Mouse (Mus musculus) heart, adult 9 months (tissue): ENCODE results near the gene Maml1.
"Not testable (repeated sequence)": the region's sequence is repeated elsewhere in the genome, so short reads cannot be mapped to it uniquely, and the experiment has no call there.

ENCODE experiments used
- DNase-seq, 2 experiments: peaks; one replicate each; pipeline ENCODE4 v3.0.0; 2022; ENCODE audit warnings: low spot score in 2 of 2

Maml1 gene

GRCm38 (mm10) chr11:50292190-50292855 is at the start of gene Maml1:
Gene Maml1, minus strand, starts transcription at chr11:50292311.
- peak; percentile 98 to 99 for DNase-seq

DNA sequence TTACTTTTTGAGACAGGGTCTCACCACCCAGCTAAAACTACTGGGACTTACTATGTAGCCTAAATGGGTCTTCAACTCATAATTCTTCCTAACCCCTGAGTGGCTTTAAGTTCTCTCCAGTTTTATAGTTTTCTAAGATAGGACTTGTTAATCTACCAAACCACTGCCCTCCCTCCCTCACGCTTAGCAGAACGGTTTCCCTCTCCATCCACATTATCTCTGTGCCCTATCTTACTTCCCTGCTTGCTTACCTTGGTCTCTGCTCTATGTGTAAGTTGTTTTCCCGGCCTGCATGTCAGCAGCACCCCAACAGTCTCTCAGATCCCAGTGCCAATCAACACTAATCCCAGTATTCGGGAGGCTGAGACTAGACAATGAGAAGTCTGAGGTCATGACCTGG is 44.8 kb upstream of the Maml1 start:
- DNase-seq, result no peak

DNA sequence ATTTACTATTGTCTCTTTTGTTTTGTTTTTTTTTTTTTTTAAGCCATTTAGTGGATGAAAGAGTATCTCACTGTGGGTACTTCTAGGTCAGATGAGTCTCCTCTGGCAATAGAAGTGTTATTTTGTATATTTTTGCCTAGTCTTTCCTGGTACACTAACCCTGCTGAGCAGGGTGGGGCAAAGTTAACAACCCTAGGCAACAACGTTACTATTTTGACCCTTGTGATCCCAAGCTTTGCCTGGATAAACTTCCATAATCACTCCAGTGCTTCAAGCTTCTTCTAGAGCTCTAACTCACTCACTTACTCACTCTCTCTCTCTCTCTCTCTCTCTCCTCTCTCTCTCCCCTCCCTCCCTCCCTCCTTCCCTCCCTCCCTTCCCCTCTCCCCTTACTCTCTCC is 44.0 kb upstream of the Maml1 start:
- no peak for DNase-seq

DNA sequence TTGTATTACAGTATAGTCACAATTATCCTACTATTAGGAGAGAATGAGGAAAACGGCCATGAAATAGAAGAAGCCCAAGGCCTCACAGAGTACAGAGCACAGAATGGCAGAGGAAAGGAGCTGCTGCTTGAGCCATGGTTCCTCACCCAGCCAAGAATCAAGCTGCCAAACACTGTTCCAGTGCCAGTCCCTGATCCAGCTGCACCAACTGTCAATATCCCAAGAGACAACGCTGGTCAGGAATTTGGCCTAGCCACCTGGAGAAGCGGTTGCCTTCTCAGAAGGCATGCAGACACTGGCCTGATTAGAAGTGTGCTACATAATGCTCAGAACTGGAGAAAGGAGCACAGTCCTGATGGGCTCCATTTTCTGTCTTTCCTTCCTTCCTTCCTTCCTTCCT is 41.1 kb upstream of the Maml1 start:
- DNase-seq, result no peak

GRCm38 (mm10) chr11:50329378-50329777 is 37.3 kb upstream of the Maml1 start:
- DNase-seq, result no peak

GRCm38 (mm10) chr11:50328075-50328625 is 36.0 kb upstream of the Maml1 start:
- no peak for DNase-seq

DNA sequence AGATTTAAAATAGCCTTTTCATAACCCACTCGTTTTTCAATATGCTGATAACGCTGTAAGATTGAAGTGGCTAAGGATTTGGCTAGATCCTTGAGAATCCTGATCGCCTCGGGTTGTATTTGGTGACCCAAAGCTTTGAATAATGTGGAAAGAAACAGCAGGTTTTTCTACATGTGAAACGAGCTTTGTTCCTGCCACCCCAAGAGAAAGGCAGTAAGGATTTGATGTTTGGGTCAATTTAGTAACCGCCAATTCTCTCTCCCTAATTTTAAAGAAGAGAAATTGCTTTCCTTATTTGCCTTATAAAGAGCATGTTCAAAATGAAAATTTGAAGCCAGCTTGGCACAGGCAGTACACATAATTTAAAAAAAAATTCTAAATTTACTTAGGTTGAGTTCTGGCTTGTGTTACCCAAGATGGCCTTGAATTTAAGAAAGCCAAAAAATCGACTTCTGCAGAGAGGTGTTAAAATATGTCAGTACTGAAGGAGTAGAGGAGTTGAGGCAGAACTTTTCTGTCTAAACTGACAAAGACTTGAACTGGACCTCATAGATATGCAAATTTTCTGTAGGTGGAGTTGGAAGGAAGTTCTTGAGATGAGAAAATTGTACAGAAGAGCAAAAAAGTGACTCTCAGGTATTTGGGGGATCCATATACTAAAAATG is 34.3 kb upstream of the Maml1 start:
- peak in 1 of 2 experiments; percentile 8 for DNase-seq

GRCm38 (mm10) chr11:50325496-50326301 is 33.6 kb upstream of the Maml1 start, which contains the start of gene Canx:
Gene Canx, minus strand, starts transcription at chr11:50325673.
- DNase-seq, result peak; percentile 99 to 100

DNA sequence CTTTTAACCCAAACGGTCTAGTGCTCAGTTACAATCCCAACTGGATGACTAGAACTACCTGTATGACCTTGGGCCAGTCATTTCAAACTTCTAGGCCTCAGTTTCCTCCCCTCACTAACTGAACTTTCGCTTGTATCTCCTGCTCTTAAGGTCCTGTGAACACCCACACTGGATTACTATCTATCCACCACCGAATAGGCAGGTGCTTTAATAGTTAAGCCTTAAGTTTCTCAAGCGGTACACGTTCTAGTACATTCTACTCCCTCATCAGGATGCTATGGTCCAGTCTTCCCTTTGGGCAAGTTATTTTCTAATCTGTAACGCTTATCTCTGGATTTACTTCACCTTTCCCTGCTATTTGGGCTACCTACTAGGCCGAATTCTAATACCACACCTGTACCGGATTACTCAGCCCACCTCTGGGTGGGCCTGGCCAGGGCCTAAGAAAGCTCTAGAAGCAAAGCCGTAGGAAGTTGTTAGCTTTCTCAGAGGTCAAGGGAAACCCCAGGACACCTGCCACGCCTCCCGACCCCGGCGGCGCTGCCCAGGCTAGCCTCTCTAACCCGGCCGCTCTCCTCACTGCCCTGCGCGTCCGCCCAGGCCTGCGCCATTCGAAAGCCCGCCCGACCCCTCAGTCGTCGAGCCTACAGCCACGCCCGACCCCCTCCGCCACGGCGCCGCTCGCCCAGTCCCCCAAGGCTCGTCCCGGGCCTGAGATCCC is 32.8 kb upstream of the Maml1 start:
- DNase-seq, result peak in 1 of 2 experiments; percentile 8

- no peak for DNase-seq
These were observed 31.7 kb upstream of the Maml1 start for GRCm38 (mm10) chr11:50323843-50324242.

DNA sequence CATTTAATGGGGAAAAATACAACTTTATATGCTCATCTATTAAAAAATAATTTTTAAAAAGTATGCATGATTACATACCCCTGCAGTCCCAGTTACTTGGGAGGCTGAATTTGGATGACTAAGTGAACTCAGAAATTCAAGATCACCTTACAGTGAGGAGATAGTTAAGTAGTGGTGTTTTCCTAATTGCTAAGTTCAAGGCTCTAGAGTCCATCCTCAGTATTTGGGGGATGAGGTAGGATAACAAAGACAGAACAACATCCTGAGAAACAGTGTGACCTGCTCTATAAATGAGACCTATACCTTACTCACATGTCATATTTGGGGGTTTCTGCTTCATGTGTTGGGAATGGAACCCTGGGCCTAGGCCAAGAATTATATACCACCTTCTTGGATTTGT is 30.2 kb upstream of the Maml1 start:
- no peak for DNase-seq

DNA sequence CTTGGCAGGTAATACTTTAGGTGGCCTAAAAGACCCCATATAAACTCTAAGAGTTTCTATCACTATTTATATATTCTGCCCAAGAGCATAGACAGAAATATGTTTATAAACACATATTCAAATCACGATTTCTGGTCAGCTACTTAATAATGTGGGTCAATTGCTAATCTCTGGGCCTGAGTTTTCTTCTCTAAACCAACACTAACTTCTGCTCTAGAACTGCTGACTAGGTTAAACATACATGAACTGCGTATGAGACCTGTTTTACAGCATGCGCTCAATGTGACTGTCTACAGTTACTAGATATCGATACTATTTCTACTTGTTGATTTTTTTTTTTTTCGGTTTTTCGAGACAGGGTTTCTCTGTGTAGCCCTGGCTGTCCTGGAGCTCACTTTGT is 29.1 kb upstream of the Maml1 start:
- no peak for DNase-seq

GRCm38 (mm10) chr11:50319343-50319742 is 27.2 kb upstream of the Maml1 start:
- DNase-seq, result not testable (repeated sequence)

- no peak for DNase-seq
These were observed 20.7 kb upstream of the Maml1 start for GRCm38 (mm10) chr11:50312803-50313202.

GRCm38 (mm10) chr11:50303406-50303805 is 11.3 kb upstream of the Maml1 start:
- no peak for DNase-seq

DNA sequence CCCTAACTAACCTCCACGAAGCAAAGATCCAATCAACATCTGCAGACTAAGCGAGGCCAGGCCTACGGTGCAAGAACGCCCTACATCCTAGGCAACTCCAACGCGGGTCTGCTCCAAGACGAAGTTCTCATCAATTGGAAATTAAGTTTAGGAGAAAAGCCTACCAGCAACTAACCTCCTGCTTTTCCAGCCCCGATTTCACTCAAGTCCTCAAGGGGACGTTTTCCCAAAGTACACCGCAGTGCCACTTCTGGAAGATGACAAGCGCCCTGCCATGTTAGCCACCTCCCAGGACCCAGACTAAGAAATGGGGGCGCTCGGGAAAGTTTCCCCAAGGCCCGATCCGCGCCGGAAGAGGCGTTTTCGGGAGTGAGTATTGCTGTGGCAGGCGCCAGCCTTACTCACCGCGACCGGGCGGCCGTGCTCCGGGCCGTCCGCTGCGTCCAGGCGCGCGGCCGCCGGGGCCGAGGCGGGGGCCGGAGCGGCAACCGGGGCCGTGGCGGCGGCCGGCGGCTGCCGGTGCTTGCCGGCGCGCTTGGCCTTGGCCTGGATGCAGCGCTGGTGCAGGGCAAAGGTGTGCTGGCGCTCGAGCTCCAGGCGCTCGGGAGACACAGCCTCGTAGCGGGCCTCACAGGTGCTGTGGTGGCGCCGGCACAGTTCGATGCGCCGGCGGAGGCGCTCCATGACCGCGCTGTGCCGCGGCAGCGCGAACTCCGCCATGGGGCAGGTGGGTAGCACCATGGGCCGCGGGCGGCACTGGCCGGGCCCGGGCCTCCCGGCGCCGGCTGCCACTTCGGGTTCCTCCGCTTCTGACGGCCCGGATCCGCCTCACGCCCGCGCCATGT is 568 bp downstream of the Maml1 start:
- DNase-seq, result peak; percentile 55 to 56

DNA sequence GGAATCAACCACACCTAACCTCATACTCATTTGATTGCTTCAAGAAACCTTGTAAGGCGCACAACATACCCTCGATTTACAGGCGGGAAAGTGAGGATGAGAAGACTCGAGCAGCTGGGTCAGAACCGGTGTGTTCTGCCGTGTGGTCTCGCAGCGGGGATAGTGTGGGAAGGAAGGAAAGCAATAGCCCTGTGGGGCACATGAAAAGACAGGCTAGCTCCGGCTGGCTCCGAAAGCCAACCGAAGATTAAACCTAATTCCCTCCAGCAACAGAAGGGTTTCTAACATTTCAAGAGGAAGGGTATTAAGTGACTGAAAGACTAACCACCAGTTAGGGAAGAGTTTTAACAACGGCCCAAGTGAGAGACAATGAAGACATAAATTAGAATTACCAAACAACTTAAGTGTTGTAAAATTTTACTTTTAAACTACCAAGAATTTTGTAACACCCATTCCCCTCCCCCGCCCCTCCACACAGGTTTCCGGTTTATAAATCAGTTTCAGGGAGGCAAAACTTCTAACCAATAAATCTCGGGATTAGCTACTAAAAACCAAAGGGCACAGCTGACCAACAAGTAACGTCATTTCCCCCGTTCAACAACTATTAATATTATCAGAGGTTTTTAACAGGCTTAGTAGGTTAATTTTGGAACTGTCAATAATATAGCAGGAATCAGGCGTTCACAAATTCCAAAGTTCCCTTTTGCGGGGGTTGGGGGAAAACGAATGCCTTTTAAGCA is 1.5 kb downstream of the Maml1 start:
- no peak for DNase-seq

DNA sequence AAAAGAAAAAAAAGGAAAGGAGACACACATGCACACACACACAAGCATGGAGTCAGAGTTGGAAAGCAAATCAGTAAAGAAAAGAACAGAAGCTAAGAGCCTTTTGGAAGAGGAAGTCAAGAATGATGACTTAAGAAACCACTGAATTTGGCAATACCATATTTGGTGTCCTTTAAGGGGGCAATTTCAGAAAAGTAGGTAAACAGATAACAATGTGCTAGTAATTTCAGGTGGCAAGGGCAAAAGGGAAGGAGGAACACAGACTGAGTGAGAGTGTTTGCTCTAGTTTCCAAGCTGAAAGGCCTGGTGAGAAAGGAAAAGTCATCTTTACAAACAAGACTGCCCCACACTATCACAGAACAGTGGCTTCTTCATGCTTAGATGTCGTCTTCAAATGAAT is 5.7 kb downstream of the Maml1 start:
- DNase-seq, result no peak

DNA sequence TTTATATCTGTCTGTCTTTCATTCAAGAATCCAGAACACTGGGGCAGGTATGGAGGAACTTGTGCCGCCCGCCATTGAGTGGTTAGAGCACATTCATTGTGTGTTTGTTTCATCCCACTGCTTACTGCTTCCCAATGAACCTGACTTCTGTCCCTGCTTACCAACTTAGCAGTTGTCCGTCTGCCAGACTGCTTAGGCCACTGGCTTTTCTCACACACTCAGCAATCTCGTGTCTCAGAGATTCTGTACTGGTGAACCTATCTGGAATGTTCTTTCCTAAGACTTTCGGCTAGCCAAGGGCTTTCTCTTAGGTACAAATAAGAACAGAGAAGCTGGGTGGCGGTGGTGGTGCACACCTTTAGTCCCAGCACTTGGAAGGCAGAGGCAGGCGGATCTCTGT is 6.4 kb downstream of the Maml1 start:
- DNase-seq, result no peak

DNA sequence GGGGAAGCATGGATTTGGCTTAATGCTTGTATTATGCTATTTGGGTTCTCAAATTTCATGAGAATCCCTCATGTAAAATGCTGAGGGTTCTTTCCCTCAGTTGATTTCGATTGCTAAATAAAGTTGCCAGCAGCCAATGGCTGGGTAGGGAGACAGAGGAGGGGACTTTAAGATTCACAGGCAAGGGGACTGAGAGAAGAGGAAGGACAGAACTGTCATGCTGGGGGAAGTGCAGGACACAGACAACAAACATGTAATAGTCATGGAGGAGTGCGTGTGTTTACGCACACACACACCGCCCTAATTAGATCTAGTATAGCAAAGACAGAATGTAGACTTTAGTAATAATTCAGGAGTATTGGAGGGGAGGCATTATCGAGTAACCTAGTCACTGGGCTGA is 6.8 kb downstream of the Maml1 start:
- DNase-seq, result no peak
